Mouse (Mus musculus) lung, postnatal 0 days (tissue): ENCODE measurements around the gene D16Ertd472e. TPM values are rescaled to one million over a fixed set of nuclear protein-coding genes. Genes with fewer than 3 reads are reported as not detected.

Experiments used
- ATAC-seq: fragments of 200-750 bp; cut with Nextera tagmentation; 2 replicates; pipeline ENCODE4 v1.8.0; 2017; ENCODE audit warnings: moderate library complexity
- DNase-seq: peaks from one replicate; pipeline ENCODE4 v3.0.0-alpha.2; 2016; ENCODE audit warnings: low spot score
- H3K27ac ChIP-seq: fragments of 300-500 bp; sonication (generic); 2 replicates; pipeline ENCODE4 v1.5.1; 2014; ENCODE audit warnings: antibody characterized with exemption, mild to moderate bottlenecking, low read length, mixed read lengths
- H3K27me3 ChIP-seq: fragments of 300-500 bp; sonication (generic); replicated peaks from 2 replicates; pipeline ENCODE4 v1.6.1; 2014; ENCODE audit warnings: low read length, mixed read lengths; ENCODE audit not compliant: insufficient read depth
- H3K36me3 ChIP-seq: fragments of 300-500 bp; sonication (generic); 2 replicates; pipeline ENCODE4 v1.6.1; 2014; ENCODE audit warnings: low read length, mixed read lengths; ENCODE audit not compliant: insufficient read depth
- H3K4me1 ChIP-seq: fragments of 300-500 bp; sonication (generic); 2 replicates; pipeline ENCODE4 v1.6.1; 2014; ENCODE audit warnings: antibody characterized with exemption, low read depth, low read length, mixed read lengths; ENCODE audit not compliant: insufficient read depth
- H3K4me2 ChIP-seq: fragments of 300-500 bp; sonication (generic); replicated peaks from 2 replicates; pipeline ENCODE4 v1.6.1; 2014; ENCODE audit warnings: low read depth, mild to moderate bottlenecking, low read length, moderate library complexity, mixed read lengths
- H3K4me3 ChIP-seq: fragments of 300-500 bp; sonication (generic); 2 replicates; pipeline ENCODE4 v1.5.1; 2014; ENCODE audit warnings: low read depth, low read length
- H3K9ac ChIP-seq: fragments of 300-500 bp; sonication (generic); replicated peaks from 2 replicates; pipeline ENCODE4 v1.6.1; 2014; ENCODE audit warnings: low read depth, mild to moderate bottlenecking
- H3K9me3 ChIP-seq: fragments of 300-500 bp; sonication (generic); 2 replicates; pipeline ENCODE4 v1.6.1; 2016; ENCODE audit warnings: low read length, mixed read lengths
- CTCF ChIP-seq: IDR thresholded peaks from 2 replicates; pipeline ENCODE4 v1.5.1; 2016; ENCODE audit warnings: antibody characterized with exemption, mild to moderate bottlenecking
- EP300 ChIP-seq: IDR thresholded peaks from 2 replicates; pipeline ENCODE4 v1.6.1; 2016; ENCODE audit warnings: antibody characterized with exemption, mild to moderate bottlenecking, control low read depth
- WGBS: fragments of 180-500 bp; shearing (Covaris S2); extraction: QIAGEN DNeasy Blood & Tissue Kit; methylation state at CpG from one replicate; pipeline ENCODE4 v1.1.7; 2014; 5-methylcytosine and 5-hydroxymethylcytosine counted together
- polyA plus RNA-seq: library from polyadenylated mRNA; unstranded; fragments of >200 nt; fragmentation: Nextera tagmentation; extraction: Ambion mirVana; gene quantifications from 2 replicates; pipeline ENCODE4 v1.2.1, GENCODE M21; 2015

Gene D16Ertd472e
- polyA plus RNA-seq, 1 experiment from 2014 or later = 12.3 TPM

GRCm38 (mm10) chr16:78575852-78576477 lies 543 bp downstream of the D16Ertd472e start:
- no peaks in the 10 kb centered on the region for H3K27me3 ChIP-seq
- peaks cover 4% of the 10 kb centered on the region; the same call in 1 of the 2 replicates for H3K4me1 ChIP-seq
- DNase-seq = peak; percentile 75
- peak overlapping the region; percentile 62 for H3K9ac ChIP-seq
- H3K4me3 ChIP-seq = peak overlapping the region; percentile 68
- ATAC-seq = peak; percentile 72
- peak overlapping the region; percentile 71 for H3K4me2 ChIP-seq
- H3K27ac ChIP-seq = peak overlapping the region; percentile 96
- under 1% methylated on average over 37 of the region's 41 CpGs for WGBS
- no peaks in the 10 kb centered on the region for H3K36me3 ChIP-seq
- H3K9me3 ChIP-seq = no peaks in the 10 kb centered on the region
- TF ChIP-seq EP300 = no peak
- TF ChIP-seq CTCF = no peak

GRCm38 (mm10) chr16:78575190-78575851 lies 1.2 kb downstream of the D16Ertd472e start:
- Histone ChIP-seq H3K4me2 (peak overlapping the region; percentile 71), H3K4me1 (peaks cover 4% of the 10 kb centered on the region; the same call in 1 of the 2 replicates), H3K9me3 (no peaks in the 10 kb centered on the region), H3K4me3 (peak overlapping the region; percentile 68), H3K27ac (peak overlapping the region; percentile 96; the same call in 1 of the 2 replicates), H3K36me3 (no peaks in the 10 kb centered on the region), H3K27me3 (no peaks in the 10 kb centered on the region), H3K9ac (peak overlapping the region; percentile 62)
- 31% methylated on average over 4 of the region's 4 CpGs for WGBS
- ATAC-seq (no peak), DNase-seq (no peak)
- TF ChIP-seq EP300 (no peak), CTCF (no peak)

GRCm38 (mm10) chr16:78574241-78574640 lies 2.3 kb downstream of the D16Ertd472e start:
- H3K4me3 ChIP-seq = no peak overlapping the region
- DNase-seq (no peak), ATAC-seq (no peak)
- H3K9ac ChIP-seq = no peak overlapping the region
- H3K4me2 ChIP-seq = peak overlapping the region; percentile 35; the same call in 1 of the 2 replicates
- H3K4me1 ChIP-seq = peaks cover 4% of the 10 kb centered on the region; the same call in 1 of the 2 replicates
- H3K36me3 ChIP-seq = no peaks in the 10 kb centered on the region
- no peaks in the 10 kb centered on the region for H3K27me3 ChIP-seq
- H3K27ac ChIP-seq = no peak overlapping the region
- H3K9me3 ChIP-seq = no peaks in the 10 kb centered on the region
- whole genome bisulfite sequencing = 66% methylated on average over 6 of the region's 6 CpGs
- TF ChIP-seq EP300 (no peak), CTCF (no peak)

GRCm38 (mm10) chr16:78573016-78573415 lies 3.5 kb downstream of the D16Ertd472e start:
- 46% methylated on average over 4 of the region's 4 CpGs for WGBS
- no peaks in the 10 kb centered on the region for H3K27me3 ChIP-seq
- no peak overlapping the region for H3K4me2 ChIP-seq
- no peaks in the 10 kb centered on the region for H3K9me3 ChIP-seq
- no peak overlapping the region for H3K4me3 ChIP-seq
- H3K27ac ChIP-seq = no peak overlapping the region
- no peak overlapping the region for H3K9ac ChIP-seq
- H3K36me3 ChIP-seq = no peaks in the 10 kb centered on the region
- ATAC-seq (no peak), DNase-seq (no peak)
- peaks cover 4% of the 10 kb centered on the region; the same call in 1 of the 2 replicates for H3K4me1 ChIP-seq
- TF ChIP-seq EP300 (no peak), CTCF (no peak)

GRCm38 (mm10) chr16:78564110-78564821 lies 12.2 kb downstream of the D16Ertd472e start:
- Histone ChIP-seq H3K27ac (no peak overlapping the region), H3K9ac (no peak overlapping the region), H3K4me1 (peaks cover 7% of the 10 kb centered on the region; the same call in 1 of the 2 replicates), H3K36me3 (no peaks in the 10 kb centered on the region), H3K4me2 (no peak overlapping the region), H3K4me3 (no peak overlapping the region), H3K27me3 (no peaks in the 10 kb centered on the region), H3K9me3 (no peaks in the 10 kb centered on the region)
- DNase-seq (no peak), ATAC-seq (no peak)
- 71% methylated on average over 13 of the region's 13 CpGs for WGBS
- TF ChIP-seq CTCF (no peak), EP300 (no peak)
